Mouse (Mus musculus) E14TG2a.4 (cell line): ENCODE data around the gene Scgb1a1.

Source experiments
- CTCF ChIP-seq: conservative IDR thresholded peaks from 2 replicates; pipeline ENCODE4 v1.5.1; 2014; ENCODE audit warnings: low read length
- NANOG ChIP-seq: IDR thresholded peaks from 2 replicates; pipeline ENCODE4 v1.6.1; 2014; ENCODE audit warnings: borderline replicate concordance, low read length, mixed read lengths
- POU5F1 ChIP-seq: IDR thresholded peaks from 2 replicates; pipeline ENCODE4 v1.6.1; 2014; ENCODE audit warnings: low read length, borderline replicate concordance

GRCm38 (mm10) chr19:9072157-9072530 lies 15.6 kb downstream of the Scgb1a1 start:
- TF ChIP-seq CTCF (no peak), NANOG (no peak), POU5F1 (no peak)
